Mouse (Mus musculus) intestine, embryonic 16.5 days (tissue): Measurements from ENCODE around the gene Ppm1h. TPM values are rescaled to one million over a fixed set of nuclear protein-coding genes. Genes with fewer than 3 reads are reported as not detected.
"Not testable (repeated sequence)": the region's sequence is repeated elsewhere in the genome, so short reads cannot be mapped to it uniquely, and the experiment has no call there.

Experiments
- ATAC-seq: fragments of 200-750 bp; cut with Nextera tagmentation; 2 replicates; pipeline ENCODE4 v1.8.0; 2017; ENCODE audit warnings: moderate TSS enrichment, moderate library complexity
- H3K27ac ChIP-seq: fragments of 300-500 bp; sonication (generic); 2 replicates; pipeline ENCODE4 v1.5.1; 2014; ENCODE audit warnings: mild to moderate bottlenecking, low read length
- H3K27me3 ChIP-seq: fragments of 300-500 bp; sonication (generic); replicated peaks from 2 replicates; pipeline ENCODE4 v1.6.1; 2014; ENCODE audit warnings: low read length, control low read depth, mixed read lengths; ENCODE audit not compliant: control insufficient read depth, insufficient read depth
- H3K36me3 ChIP-seq: fragments of 300-500 bp; sonication (generic); 2 replicates; pipeline ENCODE4 v1.6.1; 2014; ENCODE audit warnings: low read length, control low read depth; ENCODE audit not compliant: control insufficient read depth, insufficient read depth
- H3K4me1 ChIP-seq: fragments of 300-500 bp; sonication (generic); 2 replicates; pipeline ENCODE4 v1.6.1; 2014; ENCODE audit warnings: low read length, control low read depth, mixed read lengths; ENCODE audit not compliant: control insufficient read depth, insufficient read depth
- H3K4me2 ChIP-seq: fragments of 300-500 bp; sonication (generic); 2 replicates; pipeline ENCODE4 v1.6.1; 2014; ENCODE audit warnings: low read depth, low read length, control low read depth
- H3K4me3 ChIP-seq: fragments of 300-500 bp; sonication (generic); 2 replicates; pipeline ENCODE4 v1.5.1; 2014; ENCODE audit warnings: mild to moderate bottlenecking, low read length
- H3K9ac ChIP-seq: fragments of 300-500 bp; sonication (generic); 2 replicates; pipeline ENCODE4 v1.6.1; 2014; ENCODE audit warnings: low read depth, low read length
- H3K9me3 ChIP-seq: fragments of 300-500 bp; sonication (generic); 2 replicates; pipeline ENCODE4 v1.6.1; 2016; ENCODE audit warnings: low read length, control low read depth; ENCODE audit not compliant: control insufficient read depth
- WGBS: fragments of 180-500 bp; shearing (Covaris S2); extraction: QIAGEN DNeasy Blood & Tissue Kit; methylation state at CpG from one replicate; pipeline ENCODE4 v1.1.7; 2014; 5-methylcytosine and 5-hydroxymethylcytosine counted together
- polyA plus RNA-seq: library from polyadenylated mRNA; unstranded; fragments of >200 nt; fragmentation: Nextera tagmentation; extraction: Ambion mirVana; gene quantifications from 2 replicates; pipeline ENCODE4 v1.2.1, GENCODE M21; 2015

Gene Ppm1h
- polyA plus RNA-seq, 1 experiment from 2014 or later = 14.8 TPM

- H3K9me3 ChIP-seq = no peaks in the 10 kb centered on the region
- WGBS = 63% methylated on average over 11 of the region's 11 CpGs
- H3K4me2 ChIP-seq = no peak overlapping the region
- peak overlapping the region; percentile 48 for H3K9ac ChIP-seq
- no peak overlapping the region for H3K4me3 ChIP-seq
- no peaks in the 10 kb centered on the region for H3K36me3 ChIP-seq
- peak overlapping the region; percentile 88 for H3K27ac ChIP-seq
- ATAC-seq = no peak
- H3K27me3 ChIP-seq = no peaks in the 10 kb centered on the region
- H3K4me1 ChIP-seq = peaks cover 24% of the 10 kb centered on the region
Observed at GRCm38 (mm10) chr10:122913393-122913792, 234.8 kb downstream of the Ppm1h start.

- Histone ChIP-seq H3K9ac (no peak overlapping the region), H3K4me3 (no peak overlapping the region), H3K9me3 (no peaks in the 10 kb centered on the region), H3K4me2 (no peak overlapping the region), H3K27me3 (no peaks in the 10 kb centered on the region), H3K4me1 (peaks cover 17% of the 10 kb centered on the region), H3K27ac (no peak overlapping the region), H3K36me3 (no peaks in the 10 kb centered on the region)
- 80% methylated on average over 8 of the region's 8 CpGs for WGBS
- no peak for ATAC-seq
Observed at GRCm38 (mm10) chr10:122915905-122916304, 237.3 kb downstream of the Ppm1h start.

GRCm38 (mm10) chr10:122917648-122918324, 239.2 kb downstream of the Ppm1h start:
- no peak overlapping the region for H3K27ac ChIP-seq
- H3K36me3 ChIP-seq = no peaks in the 10 kb centered on the region
- H3K4me1 ChIP-seq = peaks cover 5% of the 10 kb centered on the region
- no peaks in the 10 kb centered on the region for H3K27me3 ChIP-seq
- 88% methylated on average over 14 of the region's 14 CpGs for WGBS
- no peak overlapping the region for H3K9ac ChIP-seq
- no peak for ATAC-seq
- no peak overlapping the region for H3K4me2 ChIP-seq
- no peaks in the 10 kb centered on the region for H3K9me3 ChIP-seq
- H3K4me3 ChIP-seq = no peak overlapping the region

GRCm38 (mm10) chr10:122918325-122918694, 239.7 kb downstream of the Ppm1h start:
- Histone ChIP-seq H3K4me1 (no peaks in the 10 kb centered on the region; the same call in 1 of the 2 replicates), H3K27me3 (no peaks in the 10 kb centered on the region), H3K27ac (no peak overlapping the region), H3K9ac (no peak overlapping the region), H3K36me3 (no peaks in the 10 kb centered on the region), H3K9me3 (no peaks in the 10 kb centered on the region), H3K4me2 (no peak overlapping the region), H3K4me3 (no peak overlapping the region)
- WGBS = 92% methylated on average over 9 of the region's 9 CpGs
- no peak for ATAC-seq

- no peaks in the 10 kb centered on the region for H3K36me3 ChIP-seq
- no peaks in the 10 kb centered on the region for H3K4me1 ChIP-seq
- no peaks in the 10 kb centered on the region for H3K9me3 ChIP-seq
- no peak overlapping the region for H3K4me2 ChIP-seq
- no peak overlapping the region for H3K4me3 ChIP-seq
- 92% methylated on average over 5 of the region's 5 CpGs for WGBS
- H3K27ac ChIP-seq = no peak overlapping the region
- H3K27me3 ChIP-seq = no peaks in the 10 kb centered on the region
- ATAC-seq = no peak
- no peak overlapping the region for H3K9ac ChIP-seq
Observed at GRCm38 (mm10) chr10:122918754-122919153, 240.2 kb downstream of the Ppm1h start.

- no peaks in the 10 kb centered on the region for H3K36me3 ChIP-seq
- no peak overlapping the region for H3K4me2 ChIP-seq
- no peaks in the 10 kb centered on the region for H3K27me3 ChIP-seq
- H3K9me3 ChIP-seq = no peaks in the 10 kb centered on the region
- H3K4me1 ChIP-seq = no peaks in the 10 kb centered on the region
- no peak overlapping the region for H3K4me3 ChIP-seq
- no peak overlapping the region for H3K27ac ChIP-seq
- 82% methylated on average over 2 of the region's 2 CpGs for WGBS
- H3K9ac ChIP-seq = no peak overlapping the region
- ATAC-seq = no peak
Observed at GRCm38 (mm10) chr10:122919416-122919815, 240.9 kb downstream of the Ppm1h start.

GRCm38 (mm10) chr10:122920218-122920795, 241.7 kb downstream of the Ppm1h start:
- Histone ChIP-seq H3K4me2 (no peak overlapping the region), H3K27ac (no peak overlapping the region), H3K4me1 (no peaks in the 10 kb centered on the region), H3K9ac (no peak overlapping the region), H3K9me3 (no peaks in the 10 kb centered on the region), H3K27me3 (no peaks in the 10 kb centered on the region), H3K4me3 (no peak overlapping the region), H3K36me3 (no peaks in the 10 kb centered on the region)
- ATAC-seq = no peak
- WGBS = 75% methylated on average over 11 of the region's 11 CpGs

GRCm38 (mm10) chr10:122922226-122922625, 243.7 kb downstream of the Ppm1h start:
- Histone ChIP-seq H3K4me2 (no peak overlapping the region), H3K36me3 (no peaks in the 10 kb centered on the region), H3K27ac (no peak overlapping the region), H3K27me3 (no peaks in the 10 kb centered on the region), H3K4me3 (no peak overlapping the region), H3K4me1 (no peaks in the 10 kb centered on the region), H3K9ac (no peak overlapping the region), H3K9me3 (no peaks in the 10 kb centered on the region)
- 26% methylated on average over 7 of the region's 7 CpGs for WGBS
- ATAC-seq = peak; percentile 48; the same call in 1 of the 2 replicates

GRCm38 (mm10) chr10:122924571-122924970, 246.0 kb downstream of the Ppm1h start:
- ATAC-seq, H3K4me1 ChIP-seq, H3K4me3 ChIP-seq, H3K9me3 ChIP-seq, H3K27me3 ChIP-seq, H3K9ac ChIP-seq, H3K4me2 ChIP-seq, H3K27ac ChIP-seq, H3K36me3 ChIP-seq: not testable (repeated sequence)
- 85% methylated on average over 5 of the region's 5 CpGs for WGBS
